Mouse (Mus musculus) neural tube, embryonic 14.5 days (tissue): Measurements from ENCODE around the gene Fignl2. TPM values are rescaled to one million over a fixed set of nuclear protein-coding genes. Genes with fewer than 3 reads are reported as not detected.
A peak's percentile ranks its signal among the peaks of the same experiment; 100 is the strongest.

ENCODE experiments used
- ATAC-seq: fragments of 200-750 bp; cut with Nextera tagmentation; 2 replicates; pipeline ENCODE4 v1.8.0; 2017; ENCODE audit warnings: low read depth, mild to moderate bottlenecking, moderate TSS enrichment, moderate library complexity
- H3K27ac ChIP-seq: fragments of 300-500 bp; sonication (generic); 2 replicates; pipeline ENCODE4 v1.5.1; 2014; ENCODE audit warnings: low read depth, mild to moderate bottlenecking, control low read depth, low read length, moderate library complexity, mixed read lengths
- H3K27me3 ChIP-seq: fragments of 300-500 bp; sonication (generic); 2 replicates; pipeline ENCODE4 v1.6.1; 2014; ENCODE audit warnings: low read length; ENCODE audit not compliant: control insufficient read depth, insufficient read depth
- H3K36me3 ChIP-seq: fragments of 300-500 bp; sonication (generic); 2 replicates; pipeline ENCODE4 v1.6.1; 2014; ENCODE audit warnings: low read length, mixed read lengths; ENCODE audit not compliant: control insufficient read depth, insufficient read depth
- H3K4me1 ChIP-seq: fragments of 300-500 bp; sonication (generic); 2 replicates; pipeline ENCODE4 v1.6.1; 2014; ENCODE audit warnings: low read length; ENCODE audit not compliant: control insufficient read depth, insufficient read depth
- H3K4me2 ChIP-seq: fragments of 300-500 bp; sonication (generic); 2 replicates; pipeline ENCODE4 v1.6.1; 2014; ENCODE audit warnings: mild to moderate bottlenecking, low read depth, low read length, control low read depth
- H3K4me3 ChIP-seq: fragments of 300-500 bp; sonication (generic); 2 replicates; pipeline ENCODE4 v1.5.1; 2014; ENCODE audit warnings: low read depth, low read length, control low read depth, mixed read lengths
- H3K9ac ChIP-seq: fragments of 300-500 bp; sonication (generic); replicated peaks from 2 replicates; pipeline ENCODE4 v1.6.1; 2014; ENCODE audit warnings: low read depth, mild to moderate bottlenecking, control low read depth, low read length, mixed read lengths
- H3K9me3 ChIP-seq: fragments of 300-500 bp; sonication (generic); 2 replicates; pipeline ENCODE4 v1.6.1; 2016; ENCODE audit warnings: low read length; ENCODE audit not compliant: control insufficient read depth
- WGBS: fragments of 180-500 bp; shearing (Covaris S2); extraction: QIAGEN DNeasy Blood & Tissue Kit; methylation state at CpG from one replicate; pipeline ENCODE4 v1.1.7; 2014; 5-methylcytosine and 5-hydroxymethylcytosine counted together
- polyA plus RNA-seq: library from polyadenylated mRNA; unstranded; fragments of >200 nt; fragmentation: Nextera tagmentation; extraction: Ambion mirVana; gene quantifications from 2 replicates; pipeline ENCODE4 v1.2.1, GENCODE M21; 2014

Gene Fignl2
- polyA plus RNA-seq, 1 experiment from 2014 or later: 0.12 TPM

DNA sequence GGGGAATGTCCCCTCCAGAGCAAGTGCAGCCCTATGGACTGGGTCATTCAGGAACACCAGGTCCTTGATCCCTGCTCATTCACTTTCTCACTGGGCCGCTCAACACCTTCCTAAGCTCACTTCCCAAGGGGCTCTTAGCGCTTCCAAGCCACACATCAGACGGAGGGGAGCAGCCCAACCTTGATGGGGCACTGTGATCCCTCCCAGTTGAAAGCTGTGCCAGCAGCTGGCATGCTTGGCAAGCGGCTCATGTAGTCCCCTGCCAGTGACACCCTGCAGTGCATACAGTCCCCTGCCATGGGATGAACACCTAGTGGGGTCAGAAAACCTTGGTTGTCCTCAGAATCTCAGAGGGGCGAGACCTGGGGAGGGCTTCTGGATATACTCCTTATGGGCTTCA lies 4.3 kb downstream of the Fignl2 start:
- Histone ChIP-seq H3K36me3 (no peaks in the 10 kb centered on the region), H3K9me3 (no peaks in the 10 kb centered on the region), H3K9ac (no peak overlapping the region), H3K4me2 (no peak overlapping the region), H3K4me1 (peaks cover 26% of the 10 kb centered on the region), H3K27me3 (no peaks in the 10 kb centered on the region), H3K4me3 (no peak overlapping the region), H3K27ac (no peak overlapping the region)
- no peak for ATAC-seq
- 66% methylated on average over 5 of the region's 5 CpGs for WGBS

GRCm38 (mm10) chr15:101072736-101073135 lies 5.6 kb downstream of the Fignl2 start:
- 64% methylated on average over 2 of the region's 2 CpGs for WGBS
- Histone ChIP-seq H3K4me2 (no peak overlapping the region), H3K9ac (no peak overlapping the region), H3K4me1 (peaks cover 26% of the 10 kb centered on the region), H3K27ac (no peak overlapping the region), H3K4me3 (no peak overlapping the region), H3K27me3 (no peaks in the 10 kb centered on the region), H3K9me3 (no peaks in the 10 kb centered on the region), H3K36me3 (no peaks in the 10 kb centered on the region)
- no peak for ATAC-seq

DNA sequence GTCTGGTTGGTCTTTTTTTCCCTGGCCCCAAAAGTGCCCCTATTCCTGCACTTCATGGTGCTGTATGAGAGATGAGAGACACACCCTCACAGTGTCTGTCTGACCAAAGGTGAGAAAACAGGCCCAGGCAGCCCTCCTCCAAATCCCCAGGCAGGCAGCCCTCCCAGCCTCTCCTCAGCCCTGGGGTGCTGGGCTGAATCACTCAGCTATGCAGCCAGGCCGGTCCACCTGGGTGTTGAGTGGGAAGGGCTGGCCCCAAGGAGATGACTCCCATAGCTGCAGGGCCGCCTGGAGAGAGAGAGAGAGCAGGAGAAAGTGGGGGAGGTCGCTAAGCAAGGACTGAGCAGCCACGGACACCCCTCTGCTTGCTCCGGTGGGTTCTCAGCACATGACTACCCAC lies 7.6 kb downstream of the Fignl2 start:
- no peaks in the 10 kb centered on the region for H3K36me3 ChIP-seq
- H3K4me1 ChIP-seq: peaks cover 31% of the 10 kb centered on the region
- no peak overlapping the region for H3K4me2 ChIP-seq
- H3K4me3 ChIP-seq: no peak overlapping the region
- 21% methylated on average over 5 of the region's 5 CpGs for WGBS
- no peaks in the 10 kb centered on the region for H3K27me3 ChIP-seq
- no peaks in the 10 kb centered on the region for H3K9me3 ChIP-seq
- ATAC-seq: no peak
- H3K27ac ChIP-seq: no peak overlapping the region
- no peak overlapping the region for H3K9ac ChIP-seq

- Histone ChIP-seq H3K4me1 (peaks cover 32% of the 10 kb centered on the region), H3K36me3 (no peaks in the 10 kb centered on the region), H3K4me2 (no peak overlapping the region), H3K4me3 (no peak overlapping the region), H3K27me3 (no peaks in the 10 kb centered on the region), H3K9me3 (no peaks in the 10 kb centered on the region), H3K27ac (no peak overlapping the region), H3K9ac (no peak overlapping the region)
- no peak for ATAC-seq
- WGBS: 42% methylated on average over 9 of the region's 9 CpGs
Observed at GRCm38 (mm10) chr15:101069641-101070190, 8.7 kb downstream of the Fignl2 start.

DNA sequence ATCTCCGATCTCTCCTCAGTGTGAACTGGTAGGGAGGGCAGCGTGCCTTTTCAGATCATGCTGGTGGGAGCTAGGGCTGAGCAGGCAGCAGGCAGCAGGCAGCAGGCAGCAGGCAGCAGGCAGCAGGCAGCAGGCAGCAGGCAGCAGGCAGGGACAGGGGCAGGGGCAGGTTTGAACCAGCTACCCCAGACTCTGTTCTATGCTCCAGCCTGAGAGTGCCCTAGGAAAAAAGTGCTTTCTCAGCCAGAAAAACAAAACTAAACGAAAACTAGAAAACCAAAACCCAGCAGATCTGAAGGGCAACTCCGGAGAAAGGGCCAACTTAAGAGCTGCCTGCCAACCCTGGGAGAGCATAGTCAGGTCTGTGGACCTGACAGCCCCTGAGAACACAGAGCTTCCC lies 9.7 kb downstream of the Fignl2 start:
- WGBS: 61% methylated on average over 4 of the region's 4 CpGs
- Histone ChIP-seq H3K4me3 (no peak overlapping the region), H3K4me1 (peaks cover 28% of the 10 kb centered on the region), H3K36me3 (no peaks in the 10 kb centered on the region), H3K9ac (no peak overlapping the region), H3K27me3 (no peaks in the 10 kb centered on the region), H3K9me3 (no peaks in the 10 kb centered on the region), H3K27ac (no peak overlapping the region), H3K4me2 (no peak overlapping the region)
- ATAC-seq: no peak

DNA sequence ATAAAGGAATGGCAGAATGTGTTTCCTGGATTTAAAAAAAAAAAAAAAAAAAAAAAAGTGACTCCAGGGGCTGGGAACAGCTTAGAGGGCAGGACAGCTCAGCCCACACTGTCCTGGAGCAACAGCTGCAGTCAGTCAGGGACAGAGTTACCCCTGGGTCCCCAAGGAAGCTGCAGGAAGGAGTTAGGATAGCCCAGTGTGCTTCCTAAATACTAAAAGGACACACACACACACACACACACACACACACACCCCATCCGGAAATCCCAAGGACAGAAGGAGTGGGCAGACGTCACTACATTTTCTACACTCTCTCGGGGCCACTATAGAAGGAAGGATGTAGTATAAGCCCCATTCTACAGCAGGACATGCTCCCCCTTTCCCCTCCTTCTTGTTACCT lies 10.3 kb downstream of the Fignl2 start:
- Histone ChIP-seq H3K9ac (no peak overlapping the region), H3K4me3 (no peak overlapping the region), H3K9me3 (no peaks in the 10 kb centered on the region), H3K27me3 (no peaks in the 10 kb centered on the region), H3K4me2 (no peak overlapping the region), H3K27ac (no peak overlapping the region), H3K36me3 (no peaks in the 10 kb centered on the region), H3K4me1 (peaks cover 27% of the 10 kb centered on the region)
- ATAC-seq: no peak
- 48% methylated on average over 3 of the region's 3 CpGs for WGBS

DNA sequence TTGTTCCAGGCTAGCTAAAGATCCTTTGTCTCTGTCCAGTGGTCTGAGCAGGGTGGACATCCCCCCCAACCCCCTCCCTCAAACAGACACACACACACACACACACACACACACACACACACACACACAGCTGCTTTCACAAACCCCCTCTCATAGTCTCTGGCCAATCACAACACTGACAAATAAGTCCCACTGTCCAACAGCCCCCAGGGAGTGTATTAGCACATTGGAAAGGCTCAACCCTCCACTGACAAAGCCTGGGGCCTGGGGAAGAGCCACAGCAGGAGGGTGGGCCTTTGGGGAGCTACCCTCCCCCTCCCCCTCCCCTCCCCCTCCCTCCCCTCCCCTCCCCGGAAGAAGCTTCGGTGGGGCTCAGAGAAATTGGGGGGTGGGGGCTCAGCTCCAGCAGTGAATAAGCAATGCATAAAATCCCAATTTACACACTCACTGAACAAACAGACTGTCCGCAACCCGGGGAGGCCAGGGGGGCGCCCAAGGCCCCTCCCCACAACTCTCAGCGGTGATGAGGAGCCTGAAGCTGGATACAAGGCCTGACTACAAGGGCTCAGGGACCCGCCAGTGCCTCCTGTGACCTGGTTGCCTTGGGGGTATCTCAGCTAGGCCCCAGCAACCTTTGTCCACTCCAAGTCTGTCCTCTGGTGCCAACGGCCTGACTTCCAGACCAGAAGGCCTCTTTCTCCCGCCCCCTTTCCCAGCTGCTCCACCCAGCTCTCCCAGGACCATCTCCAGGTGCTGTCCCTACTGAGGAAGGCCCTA lies 11.3 kb downstream of the Fignl2 start:
- no peak overlapping the region for H3K27ac ChIP-seq
- ATAC-seq: peak; percentile 49; the same call in 1 of the 2 replicates

DNA sequence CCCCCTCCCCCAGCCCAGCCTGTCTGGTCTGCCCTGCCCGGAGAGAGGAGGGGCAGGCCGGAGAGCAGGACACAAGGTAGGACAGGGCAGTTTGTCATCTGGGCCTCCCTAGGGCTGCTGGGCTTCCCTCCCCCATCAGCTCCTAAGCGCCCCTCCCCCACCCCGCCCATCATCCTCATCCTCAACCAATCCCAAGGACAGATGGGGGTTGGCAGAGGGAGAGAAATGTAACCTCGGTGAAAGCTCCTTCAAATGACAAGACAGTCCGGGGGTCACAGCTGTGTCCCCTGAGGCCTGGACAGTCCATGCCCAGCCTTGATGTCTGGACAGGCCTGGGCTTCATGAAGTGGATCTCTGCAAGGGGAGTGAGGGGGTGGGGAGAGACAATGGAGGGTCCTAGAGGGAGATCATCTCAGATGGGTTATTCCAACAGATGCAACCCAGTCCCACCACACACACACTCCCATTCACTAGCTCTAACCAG lies 12.0 kb downstream of the Fignl2 start:
- H3K9ac ChIP-seq: no peak overlapping the region

More for the DNA sequence above, 11.3 kb downstream of the Fignl2 start:
- no peak overlapping the region for H3K4me2 ChIP-seq
- 14% methylated on average over 7 of the region's 9 CpGs for WGBS
- H3K4me3 ChIP-seq: no peak overlapping the region
- no peak overlapping the region for H3K9ac ChIP-seq
- no peaks in the 10 kb centered on the region for H3K36me3 ChIP-seq
- peaks cover 27% of the 10 kb centered on the region for H3K4me1 ChIP-seq
- no peaks in the 10 kb centered on the region for H3K27me3 ChIP-seq
- H3K9me3 ChIP-seq: no peaks in the 10 kb centered on the region

GRCm38 (mm10) chr15:101065069-101065468 lies 13.3 kb downstream of the Fignl2 start:
- Histone ChIP-seq H3K4me2 (no peak overlapping the region), H3K9ac (no peak overlapping the region), H3K4me3 (no peak overlapping the region), H3K36me3 (no peaks in the 10 kb centered on the region), H3K27me3 (no peaks in the 10 kb centered on the region), H3K9me3 (no peaks in the 10 kb centered on the region), H3K27ac (no peak overlapping the region), H3K4me1 (peaks cover 26% of the 10 kb centered on the region)
- no peak for ATAC-seq
- WGBS: 9% methylated on average over 6 of the region's 6 CpGs

More for the DNA sequence above, 12.0 kb downstream of the Fignl2 start:
- Histone ChIP-seq H3K4me3 (no peak overlapping the region), H3K27me3 (no peaks in the 10 kb centered on the region), H3K9me3 (no peaks in the 10 kb centered on the region), H3K4me2 (no peak overlapping the region), H3K4me1 (peaks cover 27% of the 10 kb centered on the region), H3K36me3 (no peaks in the 10 kb centered on the region), H3K27ac (no peak overlapping the region)
- WGBS: 4% methylated on average over 6 of the region's 6 CpGs
- ATAC-seq: no peak; the same call in 1 of the 2 replicates
